Mouse (Mus musculus): ENCODE data around the gene Proser2. TPM values are rescaled to one million over a fixed set of nuclear protein-coding genes. Genes with fewer than 3 reads are reported as not detected.

Proser2 gene
- polyA plus RNA-seq, 1 experiment from 2014 or later = 17.7 TPM

- Histone ChIP-seq H3K4me3 (ENCODE audit: low read depth, low read length) (no peak overlapping the region), H3K4me2 (replicated peaks; ENCODE audit: low read depth, low read length) (no peak overlapping the region), H3K36me3 (ENCODE audit: control insufficient read depth, insufficient read depth, low read length) (no peaks in the 10 kb centered on the region), H3K27me3 (ENCODE audit: control insufficient read depth, insufficient read depth, low read length) (no peaks in the 10 kb centered on the region), H3K27ac (ENCODE audit: low read length) (no peak overlapping the region), H3K9ac (replicated peaks; ENCODE audit: low read depth, low read length) (no peak overlapping the region), H3K9me3 (ENCODE audit: control insufficient read depth, low read depth, low read length) (no peaks in the 10 kb centered on the region), H3K4me1 (ENCODE audit: control insufficient read depth, insufficient read depth, low read length) (no peaks in the 10 kb centered on the region)
- ATAC-seq (ENCODE audit: insufficient number of reproducible peaks, insufficient read depth, low FRiP score, low read depth) = no peak
- WGBS = 82% methylated on average over 4 of the region's 4 CpGs
These were observed 16.2 kb upstream of the Proser2 start for GRCm38 (mm10) chr2:6146257-6146656.

- Histone ChIP-seq H3K9me3 (ENCODE audit: control insufficient read depth, low read depth, low read length) (no peaks in the 10 kb centered on the region), H3K36me3 (ENCODE audit: control insufficient read depth, insufficient read depth, low read length) (no peaks in the 10 kb centered on the region), H3K27ac (ENCODE audit: low read length) (no peak overlapping the region), H3K9ac (replicated peaks; ENCODE audit: low read depth, low read length) (no peak overlapping the region), H3K4me3 (ENCODE audit: low read depth, low read length) (no peak overlapping the region), H3K4me1 (ENCODE audit: control insufficient read depth, insufficient read depth, low read length) (no peaks in the 10 kb centered on the region), H3K4me2 (replicated peaks; ENCODE audit: low read depth, low read length) (no peak overlapping the region), H3K27me3 (ENCODE audit: control insufficient read depth, insufficient read depth, low read length) (no peaks in the 10 kb centered on the region)
- ATAC-seq (ENCODE audit: insufficient number of reproducible peaks, insufficient read depth, low FRiP score, low read depth) = no peak
- WGBS = 75% methylated on average over 10 of the region's 10 CpGs
These were observed 15.6 kb upstream of the Proser2 start for GRCm38 (mm10) chr2:6145611-6146010.

- WGBS = 72% methylated on average over 16 of the region's 16 CpGs
- H3K9ac ChIP-seq (replicated peaks; ENCODE audit: low read depth, low read length) = no peak overlapping the region
- ATAC-seq (ENCODE audit: insufficient number of reproducible peaks, insufficient read depth, low FRiP score, low read depth) = no peak
These were observed 13.1 kb upstream of the Proser2 start for GRCm38 (mm10) chr2:6142915-6143654.

GRCm38 (mm10) chr2:6140572-6141161 lies 10.7 kb upstream of the Proser2 start:
- WGBS = 81% methylated on average over 9 of the region's 9 CpGs
- Histone ChIP-seq H3K27me3 (ENCODE audit: control insufficient read depth, insufficient read depth, low read length) (no peaks in the 10 kb centered on the region), H3K36me3 (ENCODE audit: control insufficient read depth, insufficient read depth, low read length) (no peaks in the 10 kb centered on the region), H3K4me1 (ENCODE audit: control insufficient read depth, insufficient read depth, low read length) (no peaks in the 10 kb centered on the region), H3K27ac (ENCODE audit: low read length) (no peak overlapping the region), H3K4me2 (replicated peaks; ENCODE audit: low read depth, low read length) (no peak overlapping the region), H3K9me3 (ENCODE audit: control insufficient read depth, low read depth, low read length) (no peaks in the 10 kb centered on the region), H3K4me3 (ENCODE audit: low read depth, low read length) (no peak overlapping the region), H3K9ac (replicated peaks; ENCODE audit: low read depth, low read length) (no peak overlapping the region)
- ATAC-seq (ENCODE audit: insufficient number of reproducible peaks, insufficient read depth, low FRiP score, low read depth) = no peak

More at GRCm38 (mm10) chr2:6142915-6143654, 13.1 kb upstream of the Proser2 start:
- Histone ChIP-seq H3K36me3 (ENCODE audit: control insufficient read depth, insufficient read depth, low read length) (no peaks in the 10 kb centered on the region), H3K4me1 (ENCODE audit: control insufficient read depth, insufficient read depth, low read length) (no peaks in the 10 kb centered on the region), H3K4me2 (replicated peaks; ENCODE audit: low read depth, low read length) (no peak overlapping the region), H3K4me3 (ENCODE audit: low read depth, low read length) (no peak overlapping the region), H3K27me3 (ENCODE audit: control insufficient read depth, insufficient read depth, low read length) (no peaks in the 10 kb centered on the region), H3K9me3 (ENCODE audit: control insufficient read depth, low read depth, low read length) (no peaks in the 10 kb centered on the region), H3K27ac (ENCODE audit: low read length) (no peak overlapping the region)

DNA sequence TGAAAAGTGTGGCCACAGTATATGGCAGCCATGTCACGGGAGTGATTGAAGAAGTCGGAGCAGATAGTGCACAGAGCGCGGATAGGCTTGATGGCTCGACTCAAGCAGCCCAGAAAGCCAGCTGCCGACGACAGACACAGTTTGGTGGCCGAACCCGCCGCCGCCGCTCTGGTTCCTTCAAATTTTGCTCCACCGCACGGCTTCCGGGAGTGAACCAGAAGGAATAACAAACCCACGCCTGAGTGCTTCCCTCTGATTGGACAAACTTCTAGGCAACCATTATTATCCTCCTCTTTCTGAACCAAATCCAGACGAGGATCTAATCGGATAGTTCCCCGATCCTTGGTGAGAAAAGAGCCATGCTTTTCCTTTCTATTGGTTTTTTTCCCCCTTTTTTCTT lies 3.9 kb upstream of the Proser2 start:
- no peak for ATAC-seq (ENCODE audit: insufficient number of reproducible peaks, insufficient read depth, low FRiP score, low read depth)
- H3K4me2 ChIP-seq (replicated peaks; ENCODE audit: low read depth, low read length) = no peak overlapping the region
- H3K9me3 ChIP-seq (ENCODE audit: control insufficient read depth, low read depth, low read length) = no peaks in the 10 kb centered on the region
- 0 out of 2 replicates have a peak, but pooled peaks cover 2% of the 10 kb centered on the region for H3K27me3 ChIP-seq (ENCODE audit: control insufficient read depth, insufficient read depth, low read length)
- 92% methylated on average over 19 of the region's 19 CpGs for WGBS
- H3K4me3 ChIP-seq (ENCODE audit: low read depth, low read length) = no peak overlapping the region
- no peak overlapping the region for H3K27ac ChIP-seq (ENCODE audit: low read length)
- H3K4me1 ChIP-seq (ENCODE audit: control insufficient read depth, insufficient read depth, low read length) = no peaks in the 10 kb centered on the region
- no peaks in the 10 kb centered on the region for H3K36me3 ChIP-seq (ENCODE audit: control insufficient read depth, insufficient read depth, low read length)
- no peak overlapping the region for H3K9ac ChIP-seq (replicated peaks; ENCODE audit: low read depth, low read length)

- Histone ChIP-seq H3K27me3 (ENCODE audit: control insufficient read depth, insufficient read depth, low read length) (0 out of 2 replicates have a peak, but pooled peaks cover 5% of the 10 kb centered on the region), H3K9ac (replicated peaks; ENCODE audit: low read depth, low read length) (peak overlapping the region; percentile 38; the same call in 1 of the 2 replicates), H3K36me3 (ENCODE audit: control insufficient read depth, insufficient read depth, low read length) (no peaks in the 10 kb centered on the region), H3K4me3 (ENCODE audit: low read depth, low read length) (peak overlapping the region; percentile 75), H3K4me2 (replicated peaks; ENCODE audit: low read depth, low read length) (peak overlapping the region; percentile 83), H3K4me1 (ENCODE audit: control insufficient read depth, insufficient read depth, low read length) (no peaks in the 10 kb centered on the region), H3K9me3 (ENCODE audit: control insufficient read depth, low read depth, low read length) (no peaks in the 10 kb centered on the region), H3K27ac (ENCODE audit: low read length) (no peak overlapping the region)
- ATAC-seq (ENCODE audit: insufficient number of reproducible peaks, insufficient read depth, low FRiP score, low read depth) = no peak
- WGBS = 41% methylated on average over 8 of the region's 8 CpGs
These were observed 1.1 kb downstream of the Proser2 start for GRCm38 (mm10) chr2:6128881-6129280.

- no peaks in the 10 kb centered on the region for H3K4me1 ChIP-seq (ENCODE audit: control insufficient read depth, insufficient read depth, low read length)
- H3K36me3 ChIP-seq (ENCODE audit: control insufficient read depth, insufficient read depth, low read length) = no peaks in the 10 kb centered on the region
- 81% methylated on average over 11 of the region's 11 CpGs for WGBS
- H3K4me2 ChIP-seq (replicated peaks; ENCODE audit: low read depth, low read length) = peak overlapping the region; percentile 83
- H3K27me3 ChIP-seq (ENCODE audit: control insufficient read depth, insufficient read depth, low read length) = 0 out of 2 replicates have a peak, but pooled peaks cover 5% of the 10 kb centered on the region
- no peak overlapping the region for H3K9ac ChIP-seq (replicated peaks; ENCODE audit: low read depth, low read length)
- peak overlapping the region; percentile 75 for H3K4me3 ChIP-seq (ENCODE audit: low read depth, low read length)
- H3K27ac ChIP-seq (ENCODE audit: low read length) = no peak overlapping the region
- ATAC-seq (ENCODE audit: insufficient number of reproducible peaks, insufficient read depth, low FRiP score, low read depth) = no peak
- no peaks in the 10 kb centered on the region for H3K9me3 ChIP-seq (ENCODE audit: control insufficient read depth, low read depth, low read length)
These were observed 1.7 kb downstream of the Proser2 start for GRCm38 (mm10) chr2:6128136-6128805.

DNA sequence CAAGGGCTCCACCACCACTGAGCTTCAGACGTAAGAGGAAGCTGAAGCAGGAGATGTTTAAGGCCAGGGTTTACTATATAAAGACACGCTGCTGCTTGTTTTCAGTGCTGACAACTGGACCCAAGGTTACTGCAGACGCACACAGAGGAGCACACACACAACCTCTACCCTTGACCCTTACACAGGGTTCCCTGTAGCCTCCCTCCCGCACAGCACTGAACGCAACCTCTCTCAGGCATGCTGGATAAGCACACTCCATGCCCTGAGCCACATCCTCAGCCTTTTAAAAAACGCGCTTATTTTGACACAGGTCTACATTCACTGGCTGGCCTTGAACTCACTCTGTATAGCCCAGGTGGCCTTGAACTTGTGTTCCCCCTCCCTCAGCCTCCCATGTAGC lies 7.0 kb downstream of the Proser2 start:
- no peaks in the 10 kb centered on the region for H3K4me1 ChIP-seq (ENCODE audit: control insufficient read depth, insufficient read depth, low read length)
- H3K27me3 ChIP-seq (ENCODE audit: control insufficient read depth, insufficient read depth, low read length) = no peaks in the 10 kb centered on the region
- ATAC-seq (ENCODE audit: insufficient number of reproducible peaks, insufficient read depth, low FRiP score, low read depth) = no peak
- WGBS = 81% methylated on average over 7 of the region's 7 CpGs
- H3K27ac ChIP-seq (ENCODE audit: low read length) = no peak overlapping the region
- no peak overlapping the region for H3K4me2 ChIP-seq (replicated peaks; ENCODE audit: low read depth, low read length)
- no peaks in the 10 kb centered on the region for H3K36me3 ChIP-seq (ENCODE audit: control insufficient read depth, insufficient read depth, low read length)
- H3K9ac ChIP-seq (replicated peaks; ENCODE audit: low read depth, low read length) = no peak overlapping the region
- no peaks in the 10 kb centered on the region for H3K9me3 ChIP-seq (ENCODE audit: control insufficient read depth, low read depth, low read length)
- no peak overlapping the region for H3K4me3 ChIP-seq (ENCODE audit: low read depth, low read length)

Measured in stomach, embryonic 14.5 days (tissue).